Mouse (Mus musculus) c-Kit-positive CD71-positive TER-119-positive erythroid progenitor cells, embryonic 14.5 days (primary cell): ENCODE data around the gene Olfr958.

Experiments
- DNase-seq: peaks from one replicate; pipeline ENCODE4 v3.0.0-alpha.2; 2013; ENCODE audit warnings: low spot score

Gene Olfr958

GRCm38 (mm10) chr9:39553946-39554345, at the start of gene Olfr958:
Olfr958 (minus strand) TSS chr9:39554054.
- DNase-seq = no peak

DNA sequence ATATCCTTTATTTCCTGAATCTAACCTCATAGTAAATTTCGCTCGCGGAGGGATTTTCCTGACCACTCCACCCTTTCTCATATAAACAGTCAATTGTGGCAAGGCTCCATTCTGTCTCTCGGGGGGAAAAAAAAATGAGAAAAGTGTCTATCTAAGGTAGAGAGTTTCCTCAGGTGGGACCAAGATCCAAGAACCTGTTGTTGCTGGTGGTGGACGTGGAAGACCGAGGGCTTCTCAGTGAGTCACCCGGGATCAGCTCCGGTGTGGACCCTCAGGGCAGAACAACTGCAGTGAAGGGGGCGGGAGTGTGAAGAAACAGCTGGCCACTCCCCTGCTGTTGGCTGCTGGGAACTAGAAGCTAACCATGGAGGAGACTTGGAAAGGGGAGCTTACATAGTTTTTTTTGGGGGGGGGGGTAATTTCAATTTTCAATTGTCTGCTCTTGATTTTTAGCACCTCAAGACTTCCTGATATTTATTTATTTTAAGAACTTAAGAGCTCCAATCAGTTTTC, 49.5 kb upstream of the Olfr958 start:
- DNase-seq = no peak

DNA sequence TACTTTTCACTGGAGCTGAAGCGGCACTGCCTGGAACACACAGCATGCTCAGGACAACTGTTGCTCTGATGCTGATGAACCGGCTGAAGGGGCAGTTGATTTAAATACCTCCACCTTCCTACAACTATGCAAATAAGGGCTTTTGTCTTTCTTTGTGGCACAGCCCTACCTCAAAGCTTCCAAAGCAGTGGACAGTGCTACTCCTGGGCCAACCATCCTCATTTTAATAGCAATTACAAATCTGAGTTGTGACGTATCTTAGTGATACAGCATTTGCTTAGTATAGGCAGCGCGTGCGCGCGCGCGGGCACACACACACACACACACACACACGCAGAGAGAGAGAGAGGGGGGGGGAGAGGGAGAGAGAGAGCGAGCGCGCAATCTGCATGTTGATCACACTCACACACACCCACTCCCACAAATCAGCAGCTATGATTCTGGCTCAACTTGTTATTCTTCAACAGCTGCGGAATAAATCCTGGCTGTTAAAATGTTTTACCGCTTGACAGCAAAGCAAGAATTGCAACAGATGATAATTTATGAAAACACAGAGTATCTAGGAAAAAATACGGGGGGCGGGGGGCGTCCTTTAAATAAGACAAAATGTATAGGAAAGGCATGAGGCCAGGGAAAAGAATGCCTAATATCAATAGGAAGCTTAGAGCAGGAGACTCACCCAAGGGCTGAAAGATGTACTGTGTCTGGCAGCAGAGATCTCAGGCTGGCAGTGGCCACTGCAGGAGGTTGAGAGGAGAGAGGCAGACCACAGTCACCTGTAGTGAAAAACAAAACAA, 48.9 kb upstream of the Olfr958 start:
- DNase-seq = no peak

- no peak for DNase-seq
Measured at GRCm38 (mm10) chr9:39577050-39577449, 23.2 kb upstream of the Olfr958 start.

- no peak for DNase-seq
Measured at GRCm38 (mm10) chr9:39575469-39575868, 21.6 kb upstream of the Olfr958 start, which contains the start of gene Olfr959. Olfr959 (minus strand) TSS chr9:39575569.

DNA sequence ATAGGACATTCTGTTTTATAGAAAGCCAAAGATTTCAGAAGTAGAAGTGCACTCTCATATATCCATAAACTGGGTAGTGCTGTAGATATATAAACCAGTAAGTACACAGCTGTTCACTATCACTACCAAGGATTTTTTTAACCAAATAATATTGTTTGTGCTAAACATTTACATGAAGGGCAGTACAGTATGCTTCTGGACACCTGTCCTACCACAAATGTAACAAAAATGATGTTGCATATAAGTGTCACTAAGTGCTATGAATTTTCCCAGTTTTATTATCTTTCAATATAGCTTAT, 4.4 kb upstream of the Olfr958 start:
- DNase-seq = no peak

DNA sequence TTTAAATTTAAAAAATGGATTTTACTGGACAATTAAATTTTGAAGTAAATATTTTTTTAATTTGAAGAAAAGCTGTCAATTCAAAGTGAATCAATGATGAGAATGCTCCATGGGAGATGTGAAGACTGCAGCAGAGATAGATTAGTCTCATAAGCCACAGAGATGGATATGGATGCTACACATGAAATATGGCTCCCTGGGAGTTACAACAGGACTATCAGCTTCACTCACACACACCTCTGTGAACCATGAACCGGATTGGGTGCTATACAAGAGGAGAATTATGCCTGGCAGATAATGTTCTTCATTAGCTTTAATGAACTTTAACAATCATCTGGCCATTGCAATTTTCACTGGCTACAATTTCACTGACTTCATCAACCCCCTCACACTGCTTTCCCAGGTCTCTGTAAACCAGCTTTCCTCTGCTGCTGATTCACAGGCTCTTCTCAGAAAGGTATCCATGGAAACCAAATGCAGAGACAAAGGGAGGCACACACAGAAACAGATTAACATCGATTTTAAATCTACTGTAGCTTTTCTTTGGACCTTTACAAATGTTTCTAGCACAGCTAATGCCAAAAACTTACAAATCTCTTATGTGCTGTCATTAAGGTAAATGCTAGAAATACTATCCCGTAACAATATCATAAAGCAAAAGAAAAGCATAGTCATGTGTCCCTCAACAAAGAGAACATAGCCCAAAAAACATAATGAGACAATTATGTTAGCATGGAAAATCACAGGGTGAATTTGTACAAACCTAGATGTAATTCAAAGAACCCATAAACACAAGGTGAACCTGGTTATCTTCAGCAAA, 3.9 kb upstream of the Olfr958 start:
- no peak for DNase-seq

GRCm38 (mm10) chr9:39550806-39551205, 3.0 kb downstream of the Olfr958 start:
- no peak for DNase-seq

DNA sequence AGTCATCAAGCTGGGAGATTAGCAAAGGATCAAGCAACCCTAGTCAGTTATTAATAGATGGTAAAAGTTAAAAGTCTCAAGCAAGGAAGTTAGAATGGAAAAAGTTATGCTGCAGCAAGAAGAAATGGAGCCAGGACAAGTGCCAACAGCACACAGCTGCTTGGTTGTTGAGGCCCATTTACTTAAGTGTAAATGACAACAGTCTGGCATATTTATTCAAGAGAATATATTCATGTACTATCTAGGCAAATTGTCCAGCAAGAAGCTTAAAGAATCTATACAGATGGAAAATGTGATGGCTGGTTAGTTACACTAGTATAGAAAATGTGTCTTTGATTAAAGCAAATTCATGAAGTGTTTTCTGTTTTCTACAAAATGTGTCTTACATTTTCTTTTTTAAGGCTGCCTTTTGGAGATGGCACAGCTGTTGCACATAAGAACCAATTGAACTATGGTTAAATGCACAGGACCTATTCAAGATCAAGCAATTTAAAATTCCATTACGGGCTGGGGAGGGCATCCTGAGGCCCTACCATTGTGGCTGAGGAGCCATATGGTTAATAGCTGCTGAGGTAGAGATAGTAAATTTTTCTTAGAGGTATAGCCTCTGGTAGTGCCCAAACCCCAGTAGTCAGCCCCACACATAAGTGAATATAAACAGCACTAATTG, 30.1 kb downstream of the Olfr958 start:
- DNase-seq = no peak

GRCm38 (mm10) chr9:39518595-39518994, 35.3 kb downstream of the Olfr958 start:
- DNase-seq = no peak

GRCm38 (mm10) chr9:39515531-39515930, 38.3 kb downstream of the Olfr958 start, which contains the start of gene Olfr957:
Olfr957 (minus strand) TSS chr9:39515809.
- no peak for DNase-seq

- no peak for DNase-seq
Measured at GRCm38 (mm10) chr9:39509412-39509811, 44.4 kb downstream of the Olfr958 start.

GRCm38 (mm10) chr9:39508998-39509397, 44.9 kb downstream of the Olfr958 start:
- DNase-seq = no peak
